In genomic region chr12:51691845-51692632, GRCm38 (mm10) we compare ENCODE assay signal across 8 mouse cellular contexts. TPM values are rescaled to one million over a fixed set of nuclear protein-coding genes. Genes with fewer than 3 reads are reported as not detected.
DNase-seq lines count a peak whose midpoint lies in the region; ATAC-seq and TF ChIP-seq lines count a peak whose summit lies in the region.

Strn3 (minus strand) TSS chr12:51691897.

- peak; percentile 99 for DNase-seq in brain, embryonic 14.5 days (ENCODE audit: low read depth)
- peak; percentile 90 for DNase-seq in liver, adult 2 months (ENCODE audit: extremely low read depth, low read depth, low spot score)
- DNase-seq in splenic B cell, adult 2 months (ENCODE audit: low read depth, low spot score): peak; percentile 96

- peaks cover 59% of the 10 kb centered on the region for H3K4me1 ChIP-seq in erythroblast, embryonic 14.5 days (ENCODE audit: control insufficient read depth)
- peaks cover 17% of the 10 kb centered on the region for H3K4me1 ChIP-seq in heart, embryonic 11.5 days (ENCODE audit: control insufficient read depth, insufficient read depth, low read length)
- peaks cover 27% of the 10 kb centered on the region for H3K4me1 ChIP-seq in kidney, embryonic 16.5 days (ENCODE audit: insufficient read depth, low read length)
- peaks cover 16% of the 10 kb centered on the region for H3K4me1 ChIP-seq in liver, adult 2 months (ENCODE audit: control insufficient read depth, insufficient read depth, low read length)

- TF ChIP-seq CTCF in C2C12 (IDR thresholded peaks at IDR 0.05; ENCODE audit: control insufficient read depth, insufficient read depth, insufficient read length): no peak
- no peak for TF ChIP-seq CTCF in brain, embryonic 14.5 days (IDR thresholded peaks at IDR 0.05; ENCODE audit: borderline replicate concordance, extremely low read depth, insufficient read depth, insufficient read length)
- no peak for TF ChIP-seq CTCF in liver, adult 2 months (IDR thresholded peaks at IDR 0.05; ENCODE audit: low read depth, low read length)

- H3K79me2 ChIP-seq in C2C12 (ENCODE audit: control insufficient read depth, insufficient read depth): peaks cover 66% of the 10 kb centered on the region
- H3K79me2 ChIP-seq in liver, adult 2 months (ENCODE audit: control insufficient read depth, insufficient read depth, low read length): peaks cover 14% of the 10 kb centered on the region; the same call in 1 of the 2 replicates
- peaks cover 50% of the 10 kb centered on the region for H3K79me2 ChIP-seq in myocyte (ENCODE audit: control insufficient read depth, insufficient read depth)

- peak within 1 kb of the TSS; percentile 100 for H3K27ac ChIP-seq in heart, embryonic 11.5 days (ENCODE audit: low read depth, low read length)
- peak within 1 kb of the TSS; percentile 99 for H3K27ac ChIP-seq in kidney, embryonic 16.5 days (ENCODE audit: low read length)
- peak within 1 kb of the TSS; percentile 99 for H3K27ac ChIP-seq in liver, adult 2 months (replicated peaks; ENCODE audit: insufficient read depth, low read depth, low read length)

- peak within 1 kb of the TSS; percentile 62 for H3K4me2 ChIP-seq in heart, embryonic 11.5 days
- H3K4me2 ChIP-seq in kidney, embryonic 16.5 days (replicated peaks; ENCODE audit: low read depth, low read length): peak within 1 kb of the TSS; percentile 60
- H3K4me2 ChIP-seq in myocyte (ENCODE audit: low read depth): peak within 1 kb of the TSS; percentile 78

- peaks cover 40% of the 10 kb centered on the region for H3K79me3 ChIP-seq in C2C12 (ENCODE audit: low read depth)

- ATAC-seq in heart, embryonic 11.5 days (replicated peaks; ENCODE audit: insufficient number of reproducible peaks, low FRiP score, low TSS enrichment): peak; percentile 95
- ATAC-seq in kidney, embryonic 16.5 days (ENCODE audit: low FRiP score, low TSS enrichment): peak; percentile 97

- under 1% methylated on average over 52 of the region's 56 CpGs for WGBS in heart, embryonic 11.5 days (ENCODE audit: insufficient replicate concordance)
- under 1% methylated on average over 52 of the region's 56 CpGs for WGBS in kidney, embryonic 16.5 days
- WGBS in liver, adult 2 months: under 1% methylated on average over 50 of the region's 56 CpGs

- peak within 1 kb of the TSS; percentile 100 for H3K9ac ChIP-seq in heart, embryonic 11.5 days (ENCODE audit: low read depth, low read length)
- H3K9ac ChIP-seq in kidney, embryonic 16.5 days (replicated peaks; ENCODE audit: low read length): peak within 1 kb of the TSS; percentile 100
- H3K9ac ChIP-seq in liver, adult 2 months (ENCODE audit: low read depth, low read length): peak within 1 kb of the TSS; percentile 99

- H3K36me3 ChIP-seq in C2C12 (ENCODE audit: control insufficient read depth, insufficient read depth) (no peaks in the 10 kb centered on the region), myocyte (ENCODE audit: control insufficient read depth, insufficient read depth) (no peaks in the 10 kb centered on the region)
- H3K36me3 ChIP-seq in erythroblast, embryonic 14.5 days (ENCODE audit: control insufficient read depth): peaks cover 11% of the 10 kb centered on the region
- H3K36me3 ChIP-seq in heart, embryonic 11.5 days (ENCODE audit: control insufficient read depth, insufficient read depth, low read length): no peaks in the 10 kb centered on the region
- no peaks in the 10 kb centered on the region for H3K36me3 ChIP-seq in kidney, embryonic 16.5 days (ENCODE audit: insufficient read depth, low read length)
- no peaks in the 10 kb centered on the region for H3K36me3 ChIP-seq in liver, adult 2 months (ENCODE audit: control insufficient read depth, insufficient read depth, low read length)
- H3K36me3 ChIP-seq in splenic B cell, adult 2 months (ENCODE audit: control insufficient read depth, insufficient read depth, low read length, poor library complexity, severe bottlenecking): no peaks in the 10 kb centered on the region; the same call in 1 of the 2 replicates

- peak; percentile 85; the same call in 1 of the 2 replicates for TF ChIP-seq POLR2A in brain, embryonic 14.5 days (IDR thresholded peaks at IDR 0.05; ENCODE audit: borderline replicate concordance, extremely low read depth, insufficient read depth, insufficient read length, poor library complexity, severe bottlenecking)
- peak; percentile 63 for TF ChIP-seq POLR2A in liver, adult 2 months (IDR thresholded peaks at IDR 0.05; ENCODE audit: extremely low read depth, insufficient read depth, low read length)
- TF ChIP-seq POLR2A in myocyte (IDR thresholded peaks at IDR 0.05; ENCODE audit: insufficient read length, low read depth): peak; percentile 67

- H3K4me3 ChIP-seq in C2C12 (ENCODE audit: insufficient read depth, poor library complexity, severe bottlenecking): peak within 1 kb of the TSS; percentile 74
- peak within 1 kb of the TSS; percentile 100 for H3K4me3 ChIP-seq in erythroblast, embryonic 14.5 days (replicated peaks)
- peak within 1 kb of the TSS; percentile 99 for H3K4me3 ChIP-seq in heart, embryonic 11.5 days (ENCODE audit: low read depth, low read length)
- H3K4me3 ChIP-seq in kidney, embryonic 16.5 days (ENCODE audit: low read length): peak within 1 kb of the TSS; percentile 97
- H3K4me3 ChIP-seq in liver, adult 2 months (ENCODE audit: insufficient read depth, low read depth, low read length): peak within 1 kb of the TSS; percentile 97
- H3K4me3 ChIP-seq in myocyte: peak within 1 kb of the TSS; percentile 52

- no peaks in the 10 kb centered on the region for H3K9me3 ChIP-seq in erythroblast, embryonic 14.5 days (ENCODE audit: control insufficient read depth, low read length)
- H3K9me3 ChIP-seq in heart, embryonic 11.5 days (replicated peaks; ENCODE audit: control insufficient read depth, low read length): no peaks in the 10 kb centered on the region
- no peaks in the 10 kb centered on the region for H3K9me3 ChIP-seq in kidney, embryonic 16.5 days (ENCODE audit: low read length)

- H3K27me3 ChIP-seq in C2C12 (ENCODE audit: control insufficient read depth, insufficient read depth, insufficient read length) (no peaks in the 10 kb centered on the region), myocyte (ENCODE audit: control insufficient read depth, insufficient read depth, insufficient read length) (no peaks in the 10 kb centered on the region)
- H3K27me3 ChIP-seq in erythroblast, embryonic 14.5 days (ENCODE audit: control insufficient read depth): no peaks in the 10 kb centered on the region
- H3K27me3 ChIP-seq in heart, embryonic 11.5 days (ENCODE audit: control insufficient read depth, insufficient read depth, low read length): no peaks in the 10 kb centered on the region
- no peaks in the 10 kb centered on the region for H3K27me3 ChIP-seq in kidney, embryonic 16.5 days (ENCODE audit: insufficient read depth, low read length)
- H3K27me3 ChIP-seq in liver, adult 2 months (ENCODE audit: control insufficient read depth, insufficient read depth, low read length): no peaks in the 10 kb centered on the region
- no peaks in the 10 kb centered on the region for H3K27me3 ChIP-seq in splenic B cell, adult 2 months (ENCODE audit: control insufficient read depth, insufficient read depth, low read length, poor library complexity, severe bottlenecking)

- H3ac ChIP-seq in C2C12 (ENCODE audit: control insufficient read depth, insufficient read length, low read depth) (peak within 1 kb of the TSS; percentile 91), myocyte (ENCODE audit: control insufficient read depth, insufficient read length) (peak within 1 kb of the TSS; percentile 96)

TF ChIP-seq in C2C12, 6 proteins besides CTCF, POLR2A, EP300 and RAD21:
- no peak for TF ChIP-seq CEBPB (IDR thresholded peaks at IDR 0.05; ENCODE audit: low read depth)
- peak; percentile 21 for TF ChIP-seq MAX (IDR thresholded peaks at IDR 0.05)
TF ChIP-seq in C2C12: peak in this region for 1.

TF ChIP-seq in myocyte, 11 proteins besides CTCF, POLR2A, EP300 and RAD21:
- peak in 1 of 3 experiments; percentile 21 for TF ChIP-seq MYOD1 (IDR thresholded peaks at IDR 0.05; ENCODE audit: control insufficient read depth in 1 of 3, insufficient read length in 2 of 3, low read depth in 2 of 3)
- TF ChIP-seq MYOG (IDR thresholded peaks at IDR 0.05; ENCODE audit: control insufficient read depth in 1 of 3, insufficient read depth in 1 of 3, insufficient read length in 2 of 3, low read depth in 2 of 3): peak in 1 of 3 experiments; percentile 19
- no peak for TF ChIP-seq E2F4 (IDR thresholded peaks at IDR 0.05; ENCODE audit: insufficient read depth)
- no peak for TF ChIP-seq TCF12 (IDR thresholded peaks at IDR 0.05; ENCODE audit: insufficient read depth, poor library complexity, severe bottlenecking)
- TF ChIP-seq TCF3 (IDR thresholded peaks at IDR 0.05; ENCODE audit: insufficient read length, low read depth): no peak
- TF ChIP-seq REST (IDR thresholded peaks at IDR 0.05; ENCODE audit: insufficient read depth, insufficient read length): no peak
- peak; percentile 88 for TF ChIP-seq POLR2AphosphoS2 (IDR thresholded peaks at IDR 0.05; ENCODE audit: insufficient read length, low read depth)
- no peak for TF ChIP-seq CEBPB (IDR thresholded peaks at IDR 0.05; ENCODE audit: insufficient read depth, poor library complexity, severe bottlenecking)
- no peak for TF ChIP-seq MAX (IDR thresholded peaks at IDR 0.05; ENCODE audit: low read depth)
- TF ChIP-seq SRF (IDR thresholded peaks at IDR 0.05; ENCODE audit: control insufficient read depth, insufficient read length, low read depth): peak; percentile 52
- no peak for TF ChIP-seq USF1 (IDR thresholded peaks at IDR 0.05; ENCODE audit: low read depth)

RNA-seq across cellular contexts. Expression of gene Strn3, which starts in this region (rescaled TPM):
- polyA plus RNA-seq in C2C12 (2012; fragmentation: generic; extraction: Trizol): 20.5 TPM
- polyA plus RNA-seq in brain, embryonic 14.5 days (2012; rRNA removed): 62.4 and 66.9 TPM in 2 replicates
- 0.47 and 0.48 TPM in 2 replicates for polyA plus RNA-seq in erythroblast, embryonic 14.5 days (2012)
- 45.8 and 46.1 TPM in 2 replicates for polyA plus RNA-seq in heart, embryonic 11.5 days (2014; fragmentation: Nextera tagmentation; extraction: Ambion mirVana)
- polyA plus RNA-seq in kidney, embryonic 16.5 days (2015; fragmentation: Nextera tagmentation; extraction: Ambion mirVana): 38.5 and 41.8 TPM in 2 replicates
- 31.2 and 33.7 TPM in 2 replicates for total RNA-seq in liver, adult 2 months (2014; rRNA removed)
- polyA plus RNA-seq in liver, adult 2 months (2012; rRNA removed): 6.8 and 7.3 TPM in 2 replicates
- 31.3 TPM for polyA plus RNA-seq in myocyte (2012; fragmentation: generic; extraction: Trizol)

Comparison
In these comparisons a context has a peak if more than half of its experiments do, and no peak if none do; other contexts are left out.
1. Peak in every context shown above with its lines: DNase-seq, ATAC-seq, H3K4me3 ChIP-seq and H3K27ac ChIP-seq.